Mouse (Mus musculus) left cerebral cortex, adult 11 months (tissue): Measurements from ENCODE around the gene Rreb1.

Experiments
- DNase-seq: peaks from one replicate; pipeline ENCODE4 v3.0.0; 2022; ENCODE audit warnings: low spot score

Rreb1 gene

DNA sequence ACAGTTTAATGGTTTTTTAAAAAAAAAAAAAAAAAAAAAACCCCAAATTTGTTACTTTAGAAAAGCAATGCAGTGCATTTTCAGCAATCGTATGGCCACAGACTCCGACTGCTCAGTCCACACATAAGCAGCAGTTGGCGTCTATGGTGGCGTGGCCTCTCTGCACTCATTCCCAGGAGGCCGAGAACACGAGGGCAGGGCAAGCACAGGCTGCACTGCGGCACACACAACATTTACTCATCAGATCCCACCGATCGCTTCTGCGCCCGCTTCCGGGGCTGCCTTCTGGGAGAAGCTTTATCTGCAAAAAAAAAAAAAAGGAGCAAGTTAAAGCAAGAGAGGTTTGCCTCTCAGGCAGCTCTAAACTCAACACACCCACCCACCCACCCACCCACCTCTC, 201.3 kb downstream of the Rreb1 start:
- no peak for DNase-seq

GRCm38 (mm10) chr13:37980346-37980745, 202.1 kb downstream of the Rreb1 start:
- DNase-seq, result no peak

DNA sequence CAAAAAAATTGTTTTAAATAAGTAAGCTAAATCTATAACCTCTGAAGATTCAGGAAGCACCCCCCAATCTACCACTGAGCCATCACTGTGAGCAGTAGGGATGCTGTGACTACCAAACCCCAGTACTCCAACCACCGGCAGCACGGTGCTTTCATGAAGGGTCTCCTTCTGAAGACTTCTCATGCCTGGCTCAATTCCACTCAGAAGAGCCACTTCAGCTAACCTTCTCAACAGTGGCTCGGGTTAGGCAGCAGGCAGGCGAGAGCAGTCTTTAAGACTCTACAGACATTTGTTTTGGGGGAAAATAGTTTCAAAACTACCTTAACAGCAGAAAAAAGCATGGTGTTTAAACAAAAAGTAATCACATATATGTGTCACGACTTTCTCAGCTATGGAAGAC, 202.9 kb downstream of the Rreb1 start:
- no peak for DNase-seq

GRCm38 (mm10) chr13:37986166-37986565, 208.0 kb downstream of the Rreb1 start:
- DNase-seq, result no peak

DNA sequence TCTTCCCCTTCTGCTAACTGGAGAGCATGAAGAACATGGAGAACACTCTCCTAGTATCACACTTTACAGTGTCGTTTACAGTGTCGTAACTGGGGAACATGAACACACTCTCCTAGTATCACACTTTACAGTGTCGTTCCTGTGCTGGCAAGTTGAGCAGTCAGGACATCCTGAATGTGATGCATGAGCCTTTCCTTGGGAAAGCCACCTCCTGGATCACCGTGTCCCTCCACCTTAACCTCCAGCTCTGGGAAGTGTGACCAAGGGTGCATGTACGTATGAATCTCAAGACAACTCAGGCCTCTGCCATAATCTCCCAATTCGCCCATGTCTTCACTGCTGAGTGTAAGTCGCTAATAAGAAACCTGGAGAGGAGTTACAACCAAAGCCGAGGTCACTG, 211.5 kb downstream of the Rreb1 start:
- no peak for DNase-seq

- no peak for DNase-seq
Measured at GRCm38 (mm10) chr13:37992638-37993371, 214.6 kb downstream of the Rreb1 start.

DNA sequence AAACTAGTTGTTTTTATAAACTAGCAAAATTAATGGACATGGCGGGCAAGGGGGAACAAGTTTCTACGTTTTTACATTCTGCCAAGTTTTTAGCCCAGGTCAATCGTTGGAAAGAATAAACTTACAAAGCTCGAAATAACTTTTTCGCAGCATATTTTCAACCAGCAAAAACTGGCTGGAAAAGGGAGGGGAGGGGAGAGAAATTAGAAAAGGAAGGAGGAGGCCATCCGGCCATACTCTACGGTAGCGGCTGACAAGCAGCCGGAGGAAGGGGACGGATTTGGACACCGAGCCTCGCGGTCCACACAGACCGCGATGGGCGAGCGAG, 215.1 kb downstream of the Rreb1 start:
- DNase-seq, result no peak

DNA sequence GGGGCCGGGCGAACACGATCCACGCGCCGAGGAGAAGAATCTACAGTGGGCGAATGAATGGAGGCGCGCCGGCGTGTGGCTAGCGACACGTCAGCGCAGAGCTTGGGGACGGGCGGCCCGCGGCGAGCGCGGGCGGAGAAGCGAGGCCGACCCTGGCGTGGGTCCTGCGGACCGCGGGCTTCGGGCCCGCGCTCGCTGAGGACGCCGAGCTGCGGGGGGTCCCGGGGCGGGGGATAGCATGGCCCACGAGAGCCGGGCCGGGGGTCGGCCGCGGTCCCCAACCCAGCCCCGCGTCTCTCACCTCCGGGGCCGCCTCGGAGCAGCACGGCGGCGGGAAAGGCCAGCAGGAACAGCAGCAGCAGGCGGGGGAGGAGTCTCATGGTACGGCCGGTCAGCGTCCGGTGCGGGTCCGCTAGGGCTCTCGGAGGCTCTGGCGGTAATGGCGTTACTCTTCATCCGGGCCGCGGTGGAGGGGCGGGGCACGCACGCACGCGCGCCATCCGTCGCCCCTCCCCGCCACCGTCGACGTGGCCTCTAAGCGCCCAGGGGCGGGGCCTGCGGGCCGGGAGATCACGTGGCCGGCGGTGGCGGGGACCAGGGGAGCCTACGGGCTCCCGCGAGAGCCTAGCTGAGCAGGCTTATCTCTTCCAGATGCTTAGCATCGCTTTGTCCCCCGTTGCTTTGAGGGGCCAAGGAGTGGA, 215.7 kb downstream of the Rreb1 start, which contains the start of gene Ssr1:
Gene Ssr1 (minus strand): TSS at position 514 of the 701 bp plus-strand sequence.
- DNase-seq, result peak; percentile 90

- no peak for DNase-seq
Measured at GRCm38 (mm10) chr13:37994405-37994749, 216.2 kb downstream of the Rreb1 start.

DNA sequence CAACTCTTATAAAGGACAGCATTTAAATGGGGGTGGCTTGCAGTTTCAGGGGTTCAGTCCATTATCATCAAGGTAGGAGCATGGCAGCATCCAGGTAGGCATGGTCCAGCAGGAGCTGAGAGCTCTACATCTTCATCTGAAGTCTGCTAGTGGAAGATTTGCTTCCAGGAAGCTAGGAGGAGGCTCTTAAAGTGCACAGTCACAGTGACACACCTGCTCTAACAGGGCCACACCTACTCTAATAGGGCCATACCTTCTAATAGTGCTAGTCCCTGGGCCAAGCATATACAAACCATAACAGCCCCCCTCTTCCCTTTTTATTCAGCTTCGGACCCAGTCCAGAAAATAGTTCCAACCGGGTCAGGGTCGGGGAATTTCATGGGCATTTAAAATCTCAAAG, 221.5 kb downstream of the Rreb1 start:
- DNase-seq, result no peak
